Mouse (Mus musculus) liver, embryonic 11.5 days (tissue): ENCODE results near the gene Rdm1. TPM values are rescaled to one million over a fixed set of nuclear protein-coding genes. Genes with fewer than 3 reads are reported as not detected.
"Not testable (repeated sequence)": the region's sequence is repeated elsewhere in the genome, so short reads cannot be mapped to it uniquely, and the experiment has no call there.

ENCODE experiments used
- ATAC-seq: fragments of 200-750 bp; cut with Nextera tagmentation; replicated peaks from 2 replicates; pipeline ENCODE4 v1.8.0; 2017; ENCODE audit warnings: moderate number of reproducible peaks, mild to moderate bottlenecking, moderate TSS enrichment, moderate library complexity; ENCODE audit not compliant: low FRiP score
- DNase-seq: peaks from one replicate; pipeline ENCODE4 v3.0.0-alpha.2; 2017; ENCODE audit warnings: low spot score
- H3K27ac ChIP-seq: fragments of 300-500 bp; sonication (generic); 2 replicates; pipeline ENCODE4 v1.5.1; 2014; ENCODE audit warnings: mild to moderate bottlenecking, low read depth, low read length, control low read depth
- H3K27me3 ChIP-seq: fragments of 300-500 bp; sonication (generic); replicated peaks from 2 replicates; pipeline ENCODE4 v1.6.1; 2014; ENCODE audit warnings: low read length, mixed read lengths; ENCODE audit not compliant: control insufficient read depth, insufficient read depth
- H3K36me3 ChIP-seq: fragments of 300-500 bp; sonication (generic); 2 replicates; pipeline ENCODE4 v1.6.1; 2014; ENCODE audit warnings: mild to moderate bottlenecking, low read length, moderate library complexity, mixed read lengths; ENCODE audit not compliant: control insufficient read depth, insufficient read depth
- H3K4me1 ChIP-seq: fragments of 300-500 bp; sonication (generic); replicated peaks from 2 replicates; pipeline ENCODE4 v1.6.1; 2014; ENCODE audit warnings: low read length, mixed read lengths; ENCODE audit not compliant: control insufficient read depth, insufficient read depth
- H3K4me2 ChIP-seq: fragments of 300-500 bp; sonication (generic); 2 replicates; pipeline ENCODE4 v1.6.1; 2014; ENCODE audit warnings: mild to moderate bottlenecking, control low read depth, moderate library complexity
- H3K4me3 ChIP-seq: fragments of 300-500 bp; sonication (generic); 2 replicates; pipeline ENCODE4 v1.5.1; 2014; ENCODE audit warnings: low read depth, low read length, control low read depth
- H3K9ac ChIP-seq: fragments of 300-500 bp; sonication (generic); 2 replicates; pipeline ENCODE4 v1.6.1; 2014; ENCODE audit warnings: low read depth, low read length, control low read depth
- H3K9me3 ChIP-seq: fragments of 300-500 bp; sonication (generic); 2 replicates; pipeline ENCODE4 v1.6.1; 2016; ENCODE audit warnings: low read length, inconsistent platforms, mixed read lengths; ENCODE audit not compliant: control insufficient read depth
- whole genome bisulfite sequencing: fragments of 180-500 bp; shearing (Covaris S2); extraction: QIAGEN DNeasy Blood & Tissue Kit; methylation state at CpG from one replicate; pipeline ENCODE4 v1.1.7; 2014; 5-methylcytosine and 5-hydroxymethylcytosine counted together
- polyA plus RNA-seq: library from polyadenylated mRNA; unstranded; fragments of >200 nt; fragmentation: Nextera tagmentation; extraction: Ambion mirVana; gene quantifications from 2 replicates; pipeline ENCODE4 v1.2.1, GENCODE M21; 2014

Rdm1 gene
- 13.8 and 15.3 TPM in 2 replicates for polyA plus RNA-seq

- Histone ChIP-seq H3K4me3 (peak within 1 kb of the TSS; percentile 51), H3K4me2 (peak within 1 kb of the TSS; percentile 76), H3K27me3 (no peaks in the 10 kb centered on the region), H3K36me3 (no peaks in the 10 kb centered on the region), H3K4me1 (peaks cover 6% of the 10 kb centered on the region; the same call in 1 of the 2 replicates), H3K27ac (peak within 1 kb of the TSS; percentile 100), H3K9me3 (no peaks in the 10 kb centered on the region), H3K9ac (peak within 1 kb of the TSS; percentile 72)
- WGBS: under 1% methylated on average over 33 of the region's 34 CpGs
- DNase-seq: peak; percentile 88
- peak; percentile 91 for ATAC-seq
Observed at GRCm38 (mm10) chr11:101626995-101627856, at the start of gene Rdm1. TSS of gene Rdm1 (plus strand) at chr11:101627195.

- peaks cover 6% of the 10 kb centered on the region for H3K4me1 ChIP-seq
- H3K9me3 ChIP-seq: no peaks in the 10 kb centered on the region
- H3K27me3 ChIP-seq: no peaks in the 10 kb centered on the region
- peak overlapping the region; percentile 71; the same call in 1 of the 2 replicates for H3K4me2 ChIP-seq
- no peak overlapping the region for H3K4me3 ChIP-seq
- DNase-seq: no peak
- no peak overlapping the region for H3K9ac ChIP-seq
- WGBS: 55% methylated on average over 6 of the region's 6 CpGs
- peaks cover 18% of the 10 kb centered on the region for H3K36me3 ChIP-seq
- ATAC-seq: no peak
- peak overlapping the region; percentile 38; the same call in 1 of the 2 replicates for H3K27ac ChIP-seq
Observed at GRCm38 (mm10) chr11:101581081-101581764, 45.8 kb upstream of the Rdm1 start.

- Histone ChIP-seq H3K9ac (peak within 1 kb of the TSS; percentile 69), H3K4me3 (peak within 1 kb of the TSS; percentile 51), H3K27ac (peak within 1 kb of the TSS; percentile 38; the same call in 1 of the 2 replicates), H3K9me3 (no peaks in the 10 kb centered on the region), H3K4me2 (peak within 1 kb of the TSS; percentile 71), H3K27me3 (no peaks in the 10 kb centered on the region), H3K36me3 (peaks cover 8% of the 10 kb centered on the region), H3K4me1 (peaks cover 6% of the 10 kb centered on the region)
- peak; percentile 84 for ATAC-seq
- WGBS: 17% methylated on average over 30 of the region's 31 CpGs
- DNase-seq: peak; percentile 84
Observed at GRCm38 (mm10) chr11:101582054-101583035, 44.6 kb upstream of the Rdm1 start, which contains the start of gene Tmem106a. TSS of gene Tmem106a (plus strand) at chr11:101582242.

- no peaks in the 10 kb centered on the region for H3K27me3 ChIP-seq
- H3K9ac ChIP-seq: no peak overlapping the region
- H3K4me2 ChIP-seq: no peak overlapping the region
- H3K36me3 ChIP-seq: peaks cover 3% of the 10 kb centered on the region
- H3K4me1 ChIP-seq: peaks cover 6% of the 10 kb centered on the region
- WGBS: 88% methylated on average over 2 of the region's 2 CpGs
- no peak overlapping the region for H3K4me3 ChIP-seq
- ATAC-seq: no peak
- H3K27ac ChIP-seq: no peak overlapping the region
- DNase-seq: no peak
- no peaks in the 10 kb centered on the region for H3K9me3 ChIP-seq
Observed at GRCm38 (mm10) chr11:101583205-101583604, 43.8 kb upstream of the Rdm1 start.

GRCm38 (mm10) chr11:101585031-101585430 lies 42.0 kb upstream of the Rdm1 start:
- H3K36me3 ChIP-seq, ATAC-seq, H3K27me3 ChIP-seq, H3K27ac ChIP-seq, H3K4me3 ChIP-seq, H3K4me2 ChIP-seq, H3K9ac ChIP-seq, DNase-seq, H3K9me3 ChIP-seq: not testable (repeated sequence)
- WGBS: 93% methylated on average over 1 of the region's 1 CpGs
- peaks cover 12% of the 10 kb centered on the region for H3K4me1 ChIP-seq

GRCm38 (mm10) chr11:101585805-101586204 lies 41.2 kb upstream of the Rdm1 start:
- Histone ChIP-seq H3K36me3 (no peaks in the 10 kb centered on the region; the same call in 1 of the 2 replicates), H3K4me3 (no peak overlapping the region), H3K4me1 (peaks cover 12% of the 10 kb centered on the region), H3K27ac (no peak overlapping the region), H3K4me2 (no peak overlapping the region), H3K9me3 (no peaks in the 10 kb centered on the region), H3K27me3 (no peaks in the 10 kb centered on the region), H3K9ac (no peak overlapping the region)
- DNase-seq (no peak), ATAC-seq (no peak)
- WGBS: 65% methylated on average over 4 of the region's 4 CpGs

GRCm38 (mm10) chr11:101587676-101588075 lies 39.3 kb upstream of the Rdm1 start:
- Histone ChIP-seq H3K4me1 (peaks cover 6% of the 10 kb centered on the region; the same call in 1 of the 2 replicates), H3K9me3 (no peaks in the 10 kb centered on the region), H3K4me3 (no peak overlapping the region), H3K27me3 (no peaks in the 10 kb centered on the region), H3K36me3 (no peaks in the 10 kb centered on the region; the same call in 1 of the 2 replicates), H3K9ac (no peak overlapping the region), H3K4me2 (no peak overlapping the region), H3K27ac (no peak overlapping the region)
- ATAC-seq (no peak), DNase-seq (no peak)
- WGBS: 88% methylated on average over 10 of the region's 10 CpGs

GRCm38 (mm10) chr11:101588868-101589267 lies 38.1 kb upstream of the Rdm1 start:
- no peaks in the 10 kb centered on the region for H3K27me3 ChIP-seq
- no peak for ATAC-seq
- no peak overlapping the region for H3K27ac ChIP-seq
- H3K4me1 ChIP-seq: peaks cover 6% of the 10 kb centered on the region; the same call in 1 of the 2 replicates
- no peaks in the 10 kb centered on the region for H3K9me3 ChIP-seq
- H3K9ac ChIP-seq: 0 out of 2 replicates have a peak overlapping the region, but pooled peaks have one; percentile 10
- H3K4me3 ChIP-seq: no peak overlapping the region
- no peaks in the 10 kb centered on the region; the same call in 1 of the 2 replicates for H3K36me3 ChIP-seq
- no peak overlapping the region for H3K4me2 ChIP-seq
- no peak for DNase-seq
- 88% methylated on average over 7 of the region's 7 CpGs for WGBS
